Mouse (Mus musculus) kidney, adult 2 months (tissue): ENCODE measurements around the gene Palb2.

ENCODE experiments used
- CTCF ChIP-seq: fragments of 200-500 bp; conservative IDR thresholded peaks from 2 replicates; pipeline ENCODE4 v1.5.1; 2011; ENCODE audit warnings: low read depth, mild to moderate bottlenecking, control low read depth, low read length, moderate library complexity, mixed read lengths; ENCODE audit not compliant: insufficient read depth, insufficient read length
- POLR2A ChIP-seq: fragments of 200-500 bp; IDR thresholded peaks from one replicate; pipeline ENCODE4 v1.6.1; 2011; ENCODE audit warnings: low read depth, low read length, control low read depth

DNA sequence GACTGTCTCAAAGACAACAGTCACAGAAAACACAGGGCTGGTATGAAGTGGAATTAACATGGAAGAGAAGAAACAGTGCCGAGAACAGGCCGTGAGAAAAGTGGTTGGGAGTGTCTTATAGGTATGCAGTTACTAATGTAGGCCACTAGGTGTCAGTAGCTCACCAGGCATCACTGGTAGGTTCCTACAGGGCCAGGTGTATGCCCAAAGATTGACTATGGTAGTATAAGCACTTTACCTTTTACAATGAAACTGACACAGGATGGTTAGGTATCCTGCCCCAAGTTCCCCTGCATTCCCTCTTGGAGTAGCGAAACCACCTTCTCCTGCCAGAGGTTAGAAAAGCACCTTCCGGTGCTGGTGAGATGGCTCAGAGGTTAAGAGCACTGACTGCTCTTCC lies 33.6 kb downstream of the Palb2 start:
- TF ChIP-seq CTCF: peak; percentile 88
- TF ChIP-seq POLR2A: no peak
